Mouse (Mus musculus): ENCODE measurements at regions not wholly inside any gene's neighbourhood (a gene's known extent, or its start where the extent isn't known, plus 50 kb on each side); places are given as distances from the start of the nearest gene placed in this dataset.

DNA sequence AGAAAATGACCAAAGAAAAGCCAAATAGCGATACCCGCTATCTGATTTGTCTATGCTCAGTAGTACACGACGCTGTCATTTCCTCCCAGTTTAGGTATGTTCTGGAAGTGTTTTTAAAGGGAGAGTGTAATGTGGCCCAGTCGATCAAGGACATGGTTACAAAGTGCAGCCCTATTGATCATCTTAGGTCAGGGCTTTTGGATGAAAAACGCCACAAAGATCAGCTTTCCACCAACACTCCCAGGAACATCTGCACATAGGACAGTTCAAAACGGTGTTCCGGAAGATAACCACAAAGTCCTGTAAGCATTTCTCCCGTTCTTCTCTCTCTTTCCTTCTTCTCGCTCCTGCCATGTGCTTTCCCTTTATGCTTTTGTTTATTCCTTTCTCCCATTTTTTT lies 149.2 kb upstream of the Maf start:
- Histone ChIP-seq H3K4me1 (no peaks in the 10 kb centered on the region), H3K9me3 (peaks cover 4% of the 10 kb centered on the region; the same call in 1 of the 2 replicates), H3K36me3 (replicated peaks; ENCODE audit: low read length) (no peaks in the 10 kb centered on the region), H3K27me3 (replicated peaks) (no peaks in the 10 kb centered on the region), H3K4me3 (replicated peaks) (no peak overlapping the region)
- TF ChIP-seq FLI1 (IDR thresholded peaks at IDR 0.05; ENCODE audit: low read length), result no peak
- TF ChIP-seq GATA1 (IDR thresholded peaks at IDR 0.05; ENCODE audit: borderline replicate concordance, low read length), result no peak

DNA sequence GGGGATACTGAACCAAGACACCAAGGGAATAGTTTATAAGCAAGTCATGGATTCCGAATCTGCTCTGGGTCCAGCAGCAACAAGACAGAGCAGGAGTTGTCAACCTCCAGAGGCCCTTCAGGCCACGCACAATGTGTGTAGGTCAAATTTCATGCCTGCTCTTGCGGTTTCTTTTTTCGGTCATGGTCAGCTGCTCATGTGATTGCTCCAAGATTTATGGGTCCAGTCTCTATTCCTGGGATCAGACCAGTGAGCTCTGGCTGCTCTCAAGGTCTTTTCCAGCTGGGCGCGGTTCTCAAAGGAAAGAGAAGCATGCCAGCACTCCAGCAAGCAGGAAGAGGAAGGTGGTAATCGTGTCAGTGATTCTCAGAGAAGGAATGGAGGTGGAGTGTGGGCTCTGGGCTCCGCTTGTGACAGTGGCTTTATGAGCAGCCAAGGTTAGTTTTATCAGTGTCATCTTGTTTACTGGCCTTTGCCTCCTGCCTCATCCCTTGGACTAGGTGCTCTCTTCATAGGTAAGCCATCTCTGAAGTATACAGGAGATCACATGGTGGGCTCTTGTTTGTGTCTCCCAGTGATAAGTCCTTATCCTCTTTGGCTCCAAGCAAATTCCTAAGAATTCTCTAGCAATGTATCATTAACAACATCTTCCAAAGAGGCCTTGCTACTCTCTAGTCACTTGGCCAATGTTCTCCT lies 148.5 kb upstream of the Maf start:
- TF ChIP-seq GATA1 (IDR thresholded peaks at IDR 0.05; ENCODE audit: borderline replicate concordance, low read length) (no peak), FLI1 (IDR thresholded peaks at IDR 0.05; ENCODE audit: low read length) (no peak)
- Histone ChIP-seq H3K9me3 (peaks cover 4% of the 10 kb centered on the region; the same call in 1 of the 2 replicates), H3K27me3 (replicated peaks) (no peaks in the 10 kb centered on the region), H3K36me3 (replicated peaks; ENCODE audit: low read length) (no peaks in the 10 kb centered on the region), H3K4me3 (replicated peaks) (no peak overlapping the region), H3K4me1 (no peaks in the 10 kb centered on the region)

DNA sequence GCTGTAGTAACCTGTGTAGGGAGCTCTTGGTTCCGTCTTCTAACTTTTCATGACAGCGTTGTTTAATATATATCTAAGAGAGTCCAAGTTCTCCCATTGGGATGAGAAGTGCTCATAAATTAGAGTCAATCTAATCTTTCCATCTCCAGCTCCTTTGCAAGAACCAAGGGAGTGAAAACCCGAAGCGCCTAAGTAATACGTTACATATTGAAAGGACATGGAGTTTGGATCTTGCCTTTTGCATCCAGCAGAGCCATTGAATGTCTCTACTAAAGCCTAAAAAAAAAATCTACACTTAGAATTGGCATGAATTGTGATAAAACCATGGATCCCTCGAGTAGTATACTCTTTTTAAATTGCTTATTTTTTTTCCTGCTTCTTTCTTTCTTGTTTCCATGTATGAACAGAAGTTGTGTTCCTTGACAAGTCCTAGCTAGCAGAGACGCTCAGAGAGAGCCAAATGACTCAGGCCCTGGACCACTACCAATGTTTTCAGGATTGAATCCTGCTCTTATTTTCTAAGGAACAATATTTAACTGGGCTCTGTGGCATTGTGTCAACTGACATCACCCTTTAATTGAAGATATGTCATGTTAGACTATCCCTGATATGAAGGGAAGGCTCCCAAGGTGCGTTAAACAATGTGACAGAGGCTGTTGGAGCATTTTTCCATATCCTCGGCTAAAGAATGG lies 146.8 kb upstream of the Maf start:
- Histone ChIP-seq H3K36me3 (replicated peaks; ENCODE audit: low read length) (no peaks in the 10 kb centered on the region), H3K27me3 (replicated peaks) (no peaks in the 10 kb centered on the region), H3K4me3 (replicated peaks) (no peak overlapping the region), H3K4me1 (no peaks in the 10 kb centered on the region), H3K9me3 (peaks cover 2% of the 10 kb centered on the region; the same call in 1 of the 2 replicates)
- TF ChIP-seq GATA1 (IDR thresholded peaks at IDR 0.05; ENCODE audit: borderline replicate concordance, low read length) (no peak), FLI1 (IDR thresholded peaks at IDR 0.05; ENCODE audit: low read length) (no peak)

DNA sequence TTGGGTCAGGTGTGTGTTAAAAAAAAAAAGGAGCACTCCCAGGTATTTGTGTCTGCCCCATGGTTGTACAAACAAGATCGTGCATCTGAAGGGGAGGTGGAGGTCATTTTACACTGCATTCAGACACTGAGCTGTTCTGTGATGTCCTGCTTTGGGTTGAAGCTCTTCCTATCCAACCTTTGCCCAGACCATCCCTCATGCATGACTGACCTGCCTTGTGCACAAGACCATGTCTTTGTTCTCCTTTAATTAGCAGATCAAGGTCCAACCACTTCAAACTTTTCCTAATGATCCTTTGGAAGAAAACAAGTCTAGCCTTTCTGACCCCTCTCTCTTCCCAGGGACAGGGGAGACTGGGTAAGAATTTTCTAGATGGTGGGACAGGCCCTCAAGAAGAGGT lies 143.0 kb upstream of the Maf start:
- Histone ChIP-seq H3K9me3 (no peaks in the 10 kb centered on the region), H3K36me3 (replicated peaks; ENCODE audit: low read length) (no peaks in the 10 kb centered on the region), H3K4me1 (no peaks in the 10 kb centered on the region), H3K4me3 (replicated peaks) (no peak overlapping the region), H3K27me3 (replicated peaks) (no peaks in the 10 kb centered on the region)
- no peak for TF ChIP-seq GATA1 (IDR thresholded peaks at IDR 0.05; ENCODE audit: borderline replicate concordance, low read length)

DNA sequence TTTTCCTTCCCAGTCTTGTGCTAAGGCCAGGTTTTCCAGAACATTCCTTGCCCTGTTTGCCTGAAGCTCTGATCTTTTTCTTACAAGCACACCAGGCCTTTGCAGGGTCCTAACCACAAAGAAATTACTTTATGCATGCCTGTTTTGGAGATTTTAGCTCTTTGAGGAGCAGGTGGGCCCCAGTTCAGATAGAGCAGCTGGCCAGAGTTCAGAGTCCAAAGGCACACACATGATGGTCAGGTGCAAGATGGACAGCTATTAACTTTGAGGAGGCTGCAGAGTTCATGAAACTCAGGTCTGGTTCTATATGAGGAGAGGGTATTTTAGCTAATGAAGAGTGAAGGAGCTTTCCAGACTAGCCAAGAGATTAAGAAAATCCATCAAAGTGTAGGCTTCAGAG lies 125.8 kb upstream of the Maf start:
- TF ChIP-seq GATA1 (IDR thresholded peaks at IDR 0.05; ENCODE audit: borderline replicate concordance, low read length), result no peak
- no peak for TF ChIP-seq FLI1 (IDR thresholded peaks at IDR 0.05; ENCODE audit: low read length)
- H3K36me3 ChIP-seq (replicated peaks; ENCODE audit: low read length), result no peaks in the 10 kb centered on the region
- 0 out of 2 replicates have a peak, but pooled peaks cover 4% of the 10 kb centered on the region for H3K9me3 ChIP-seq
- H3K4me1 ChIP-seq, result no peaks in the 10 kb centered on the region
- H3K4me3 ChIP-seq (replicated peaks), result no peak overlapping the region
- H3K27me3 ChIP-seq (replicated peaks), result no peaks in the 10 kb centered on the region

DNA sequence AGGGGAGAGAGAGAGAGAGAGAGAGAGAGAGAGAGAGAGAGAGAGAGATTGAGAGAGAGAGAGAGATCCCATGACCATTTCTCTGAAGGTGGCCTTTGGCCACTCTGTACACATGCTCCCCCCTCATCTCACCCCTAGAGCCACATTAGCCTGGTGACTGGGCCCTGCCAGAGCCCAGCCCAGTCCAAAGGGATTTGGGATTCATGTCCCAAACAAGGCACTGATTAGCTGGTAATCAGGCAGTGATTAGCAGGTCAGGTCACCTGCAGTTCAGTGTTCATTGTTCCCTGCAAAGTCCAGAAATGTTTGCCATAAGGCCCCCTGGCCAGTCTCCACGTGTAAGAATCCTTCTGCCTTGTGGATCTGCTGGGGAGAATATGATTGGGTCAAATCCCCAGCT lies 124.1 kb upstream of the Maf start:
- no peak for TF ChIP-seq GATA1 (IDR thresholded peaks at IDR 0.05; ENCODE audit: borderline replicate concordance, low read length)
- TF ChIP-seq FLI1 (IDR thresholded peaks at IDR 0.05; ENCODE audit: low read length), result no peak
- H3K27me3 ChIP-seq (replicated peaks), result no peaks in the 10 kb centered on the region
- H3K4me3 ChIP-seq (replicated peaks), result no peak overlapping the region
- H3K36me3 ChIP-seq (replicated peaks; ENCODE audit: low read length), result no peaks in the 10 kb centered on the region
- H3K4me1 ChIP-seq, result peaks cover 5% of the 10 kb centered on the region
- no peaks in the 10 kb centered on the region for H3K9me3 ChIP-seq

DNA sequence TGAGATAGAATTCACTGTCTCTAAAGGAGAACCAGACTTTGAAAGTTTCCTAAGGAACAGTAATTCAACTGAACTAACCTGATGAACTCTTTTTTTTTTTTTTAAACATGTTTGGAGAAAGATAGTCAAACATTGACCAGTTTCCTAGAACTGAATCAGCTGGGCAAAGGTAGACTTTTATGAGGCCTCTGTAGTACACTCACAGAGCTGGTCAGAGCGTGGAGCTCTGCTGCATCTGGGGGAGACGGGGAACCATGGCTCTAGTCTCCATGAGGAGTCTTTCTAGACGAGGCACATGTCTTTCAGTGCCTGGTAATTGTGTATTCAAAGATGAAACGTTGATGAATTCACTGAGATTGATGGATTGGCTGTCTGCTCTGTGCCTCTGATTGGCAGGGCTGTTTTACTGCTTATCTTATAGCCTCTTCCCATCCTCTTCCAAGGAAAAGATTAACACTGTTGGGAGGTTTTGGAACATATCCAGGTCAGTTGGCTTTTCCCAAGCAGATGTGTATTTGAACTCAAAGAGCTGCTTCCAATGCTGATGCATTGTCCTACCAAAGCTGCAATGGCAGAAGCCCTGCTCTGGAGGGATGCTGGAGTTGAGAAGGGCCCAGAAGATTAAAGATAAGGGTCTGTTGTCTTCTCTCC lies 122.5 kb upstream of the Maf start:
- no peak overlapping the region for H3K4me3 ChIP-seq (replicated peaks)
- no peaks in the 10 kb centered on the region for H3K36me3 ChIP-seq (replicated peaks; ENCODE audit: low read length)
- TF ChIP-seq GATA1 (IDR thresholded peaks at IDR 0.05; ENCODE audit: borderline replicate concordance, low read length) (no peak), FLI1 (IDR thresholded peaks at IDR 0.05; ENCODE audit: low read length) (no peak)
- H3K27me3 ChIP-seq (replicated peaks), result no peaks in the 10 kb centered on the region
- H3K9me3 ChIP-seq, result no peaks in the 10 kb centered on the region
- H3K4me1 ChIP-seq, result peaks cover 17% of the 10 kb centered on the region

DNA sequence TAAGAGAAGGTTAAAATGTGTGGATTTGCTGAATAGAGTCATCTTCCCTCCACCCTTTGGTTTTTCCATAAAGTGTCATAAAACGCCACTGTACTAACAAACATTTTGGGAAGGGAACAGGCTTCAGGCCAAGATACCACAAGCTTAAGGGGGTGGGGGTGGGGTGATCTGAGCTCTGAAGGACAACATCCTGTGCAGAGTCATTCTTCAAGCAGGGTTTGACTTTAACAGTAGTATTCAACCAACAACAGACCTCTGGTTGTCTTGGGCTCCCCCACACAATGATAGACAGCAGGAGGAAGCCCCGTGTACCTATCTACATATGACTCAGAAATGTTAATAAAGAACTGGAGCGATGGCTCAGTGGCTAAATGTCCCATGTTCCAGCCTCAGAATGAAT lies 118.9 kb upstream of the Maf start:
- TF ChIP-seq FLI1 (IDR thresholded peaks at IDR 0.05; ENCODE audit: low read length), result no peak
- no peaks in the 10 kb centered on the region for H3K27me3 ChIP-seq (replicated peaks)
- H3K4me1 ChIP-seq, result peaks cover 17% of the 10 kb centered on the region
- H3K9me3 ChIP-seq, result no peaks in the 10 kb centered on the region
- H3K4me3 ChIP-seq (replicated peaks), result no peak overlapping the region
- H3K36me3 ChIP-seq (replicated peaks; ENCODE audit: low read length), result no peaks in the 10 kb centered on the region

DNA sequence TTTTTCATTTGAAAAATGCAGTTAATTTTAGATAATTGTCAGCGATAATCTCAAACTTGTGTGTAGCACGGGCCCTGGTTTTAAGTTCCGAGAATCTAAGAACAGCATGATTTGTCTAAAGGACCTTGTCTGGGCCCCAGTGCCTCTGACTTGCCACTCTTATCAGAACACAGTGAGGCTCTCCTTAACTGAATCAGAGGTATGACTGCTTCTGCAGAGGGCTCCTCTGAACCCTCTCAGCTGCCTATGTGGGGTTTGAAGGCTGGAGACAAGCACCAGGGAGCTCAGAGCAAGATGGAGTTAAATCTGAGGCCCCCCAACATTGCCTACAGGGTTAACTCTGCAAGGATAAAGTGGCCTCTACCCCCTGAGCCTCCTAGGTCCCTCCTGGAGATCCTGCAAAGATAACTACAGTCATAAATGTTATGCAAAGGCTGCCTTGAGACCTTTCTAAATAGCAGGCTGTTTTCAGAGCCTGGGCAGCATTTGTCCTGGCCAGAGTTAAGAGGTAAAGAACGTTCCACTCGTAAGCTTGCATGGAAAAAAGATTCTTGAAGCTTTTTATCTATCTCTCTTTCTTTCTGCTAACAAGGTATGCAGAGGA lies 118.4 kb upstream of the Maf start:
- H3K27me3 ChIP-seq (replicated peaks), result no peaks in the 10 kb centered on the region
- no peaks in the 10 kb centered on the region for H3K36me3 ChIP-seq (replicated peaks; ENCODE audit: low read length)
- no peak overlapping the region for H3K4me3 ChIP-seq (replicated peaks)
- TF ChIP-seq GATA1 (IDR thresholded peaks at IDR 0.05; ENCODE audit: borderline replicate concordance, low read length), result no peak
- TF ChIP-seq FLI1 (IDR thresholded peaks at IDR 0.05; ENCODE audit: low read length), result no peak
- peaks cover 17% of the 10 kb centered on the region for H3K4me1 ChIP-seq
- no peaks in the 10 kb centered on the region for H3K9me3 ChIP-seq

DNA sequence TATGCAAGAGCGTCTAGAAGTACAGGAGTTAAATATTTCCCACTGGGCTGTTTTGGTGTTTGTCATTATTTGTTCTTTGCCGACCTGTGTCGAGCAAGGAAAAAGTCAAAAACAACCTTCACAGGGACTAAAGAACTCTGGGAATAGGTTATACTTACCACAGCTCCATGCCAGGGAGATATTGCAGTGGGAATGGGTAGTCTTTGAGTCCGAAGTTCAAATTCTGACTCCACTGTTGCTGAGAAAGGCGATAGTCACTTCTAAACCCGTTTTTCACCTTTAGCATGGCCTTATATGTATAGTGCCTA lies 116.8 kb upstream of the Maf start:
- Histone ChIP-seq H3K36me3 (replicated peaks; ENCODE audit: low read length) (no peaks in the 10 kb centered on the region), H3K27me3 (replicated peaks) (no peaks in the 10 kb centered on the region), H3K9me3 (no peaks in the 10 kb centered on the region), H3K4me1 (peaks cover 17% of the 10 kb centered on the region), H3K4me3 (replicated peaks) (no peak overlapping the region)
- TF ChIP-seq FLI1 (IDR thresholded peaks at IDR 0.05; ENCODE audit: low read length), result no peak
- TF ChIP-seq GATA1 (IDR thresholded peaks at IDR 0.05; ENCODE audit: borderline replicate concordance, low read length), result no peak
